Comparison of ENCODE assay signal across 7 mouse cellular contexts in the genomic region with DNA sequence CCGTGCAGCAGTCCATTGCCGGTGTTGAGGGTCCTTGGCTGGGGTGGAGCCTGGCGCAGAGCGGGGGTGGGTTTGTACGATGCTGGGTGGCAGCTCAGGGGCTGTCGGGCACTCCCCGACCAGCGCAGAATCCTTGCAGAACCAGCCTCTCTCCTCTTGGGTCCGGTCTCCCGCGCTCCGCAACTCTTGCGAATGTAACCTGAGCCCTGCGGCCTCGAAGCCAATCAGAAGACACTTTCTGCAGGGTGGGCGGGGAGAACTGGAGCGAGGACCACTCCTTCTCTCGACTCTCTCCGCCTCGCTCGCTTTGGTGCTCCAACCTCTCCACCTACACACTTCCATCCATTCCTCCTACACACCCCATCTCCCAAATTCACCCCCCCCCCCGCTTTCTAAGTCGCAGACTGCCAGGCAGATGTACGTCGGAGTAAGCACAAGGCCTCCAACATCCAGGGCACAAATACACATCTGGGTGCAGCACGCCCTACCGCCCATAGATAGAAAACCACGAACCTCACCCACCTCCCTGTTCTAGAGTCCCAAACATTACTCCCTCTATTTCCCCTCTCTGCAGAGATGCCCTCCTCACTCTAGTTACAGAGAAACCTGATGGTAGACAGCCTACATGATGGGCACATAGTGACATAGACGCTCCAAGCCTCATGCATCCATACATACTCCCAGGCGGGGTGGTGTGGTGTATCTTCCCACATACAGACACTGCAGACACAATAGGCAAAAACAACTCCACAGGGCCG. TPM values are rescaled to one million over a fixed set of nuclear protein-coding genes. Genes with fewer than 3 reads are reported as not detected.
A peak's percentile ranks its signal among the peaks of the same experiment; 100 is the strongest.
DNase-seq lines count a peak whose midpoint lies in the region; ATAC-seq lines count a peak whose summit lies in the region.

A gene (minus strand): TSS at position 369 of the 758 bp plus-strand sequence.

- no peaks in the 10 kb centered on the region; the same call in 1 of the 2 replicates for H3K4me1 ChIP-seq in embryonic facial prominence, embryonic 11.5 days (ENCODE audit: control insufficient read depth, insufficient read depth, low read length)
- peaks cover 26% of the 10 kb centered on the region for H3K4me1 ChIP-seq in limb, embryonic 10.5 days
- peaks cover 22% of the 10 kb centered on the region for H3K4me1 ChIP-seq in midbrain, embryonic 12.5 days

- H3K27me3 ChIP-seq in embryonic facial prominence, embryonic 11.5 days (ENCODE audit: control insufficient read depth, insufficient read depth, low read length), result peaks cover 26% of the 10 kb centered on the region
- H3K27me3 ChIP-seq in limb, embryonic 10.5 days (ENCODE audit: low read depth, poor library complexity, severe bottlenecking), result peaks cover 91% of the 10 kb centered on the region
- peaks cover 85% of the 10 kb centered on the region for H3K27me3 ChIP-seq in midbrain, embryonic 12.5 days

- no peaks in the 10 kb centered on the region for H3K36me3 ChIP-seq in embryonic facial prominence, embryonic 11.5 days (replicated peaks; ENCODE audit: control insufficient read depth, insufficient read depth, low read depth, low read length)
- no peaks in the 10 kb centered on the region for H3K36me3 ChIP-seq in limb, embryonic 10.5 days
- no peaks in the 10 kb centered on the region for H3K36me3 ChIP-seq in midbrain, embryonic 12.5 days

- H3K9ac ChIP-seq in embryonic facial prominence, embryonic 11.5 days (replicated peaks; ENCODE audit: low read length), result peak within 1 kb of the TSS; percentile 41
- peak within 1 kb of the TSS; percentile 44; the same call in 1 of the 2 replicates for H3K9ac ChIP-seq in midbrain, embryonic 12.5 days (replicated peaks)

- ATAC-seq in embryonic facial prominence, embryonic 11.5 days (replicated peaks; ENCODE audit: insufficient number of reproducible peaks, low FRiP score, low TSS enrichment, low read depth), result peak; percentile 93
- peak; percentile 93 for ATAC-seq in midbrain, embryonic 12.5 days (ENCODE audit: low FRiP score, low read depth)

- H3K9me3 ChIP-seq in embryonic facial prominence, embryonic 11.5 days (replicated peaks; ENCODE audit: control insufficient read depth, low read length), result no peaks in the 10 kb centered on the region
- no peaks in the 10 kb centered on the region for H3K9me3 ChIP-seq in limb, embryonic 10.5 days (replicated peaks)
- H3K9me3 ChIP-seq in midbrain, embryonic 12.5 days, result no peaks in the 10 kb centered on the region

- 4% methylated on average over 31 of the region's 31 CpGs for WGBS in embryonic facial prominence, embryonic 11.5 days
- WGBS in limb, embryonic 10.5 days, result 6% methylated on average over 31 of the region's 31 CpGs
- WGBS in midbrain, embryonic 12.5 days, result 5% methylated on average over 31 of the region's 31 CpGs

- DNase-seq in adrenal gland, adult (ENCODE audit: inconsistent age in 2 of 2, low spot score in 1 of 2), result peak; percentile 82 to 90
- DNase-seq in embryonic facial prominence, embryonic 11.5 days (ENCODE audit: low spot score), result peak; percentile 93
- DNase-seq in heart, adult 11 months, result peak; percentile 98
- peak; percentile 78 for DNase-seq in kidney, adult 11 months
- peak; percentile 87 for DNase-seq in limb, embryonic 10.5 days (ENCODE audit: low spot score)
- peak; percentile 48 to 50 for DNase-seq in spleen, postnatal 14 days (ENCODE audit: low spot score in 2 of 2)

- H3K4me2 ChIP-seq in embryonic facial prominence, embryonic 11.5 days (ENCODE audit: low read depth, low read length), result peak within 1 kb of the TSS; percentile 88
- H3K4me2 ChIP-seq in midbrain, embryonic 12.5 days (replicated peaks), result peak within 1 kb of the TSS; percentile 82

- no peak within 1 kb of the TSS for H3K27ac ChIP-seq in embryonic facial prominence, embryonic 11.5 days (replicated peaks; ENCODE audit: low read depth, low read length)
- no peak within 1 kb of the TSS for H3K27ac ChIP-seq in limb, embryonic 10.5 days
- H3K27ac ChIP-seq in midbrain, embryonic 12.5 days (replicated peaks), result no peak within 1 kb of the TSS

- peak within 1 kb of the TSS; percentile 35 for H3K4me3 ChIP-seq in embryonic facial prominence, embryonic 11.5 days (ENCODE audit: low read depth, low read length)
- peak within 1 kb of the TSS; percentile 53 for H3K4me3 ChIP-seq in limb, embryonic 10.5 days
- H3K4me3 ChIP-seq in midbrain, embryonic 12.5 days, result peak within 1 kb of the TSS; percentile 42

RNA-seq across cellular contexts. Expression of the gene that starts here (rescaled TPM):
- polyA plus RNA-seq in embryonic facial prominence, embryonic 11.5 days (2014; fragmentation: Nextera tagmentation; extraction: Ambion mirVana), result 1.9 and 3.4 TPM in 2 replicates
- polyA plus RNA-seq in limb, embryonic 10.5 days (2016; fragmentation: Nextera tagmentation; extraction: Ambion mirVana), result 0.89 and 1.9 TPM in 2 replicates
- polyA plus RNA-seq in midbrain, embryonic 12.5 days (2016; fragmentation: Nextera tagmentation; extraction: Ambion mirVana), result 3.0 and 3.4 TPM in 2 replicates
